Mouse (Mus musculus) midbrain, postnatal 0 days (tissue): ENCODE measurements around the gene Fam107a. TPM values are rescaled to one million over a fixed set of nuclear protein-coding genes. Genes with fewer than 3 reads are reported as not detected.

ENCODE experiments used
- ATAC-seq: fragments of 200-750 bp; cut with Nextera tagmentation; 2 replicates; pipeline ENCODE4 v1.8.0; 2017; ENCODE audit warnings: moderate number of reproducible peaks, mild to moderate bottlenecking, moderate TSS enrichment, moderate library complexity; ENCODE audit not compliant: low FRiP score
- DNase-seq: peaks from one replicate; pipeline ENCODE4 v3.0.0-alpha.2; 2015; ENCODE audit warnings: low spot score
- H3K27ac ChIP-seq: fragments of 300-500 bp; sonication (generic); 2 replicates; pipeline ENCODE4 v1.5.1; 2014; ENCODE audit warnings: low read depth, mild to moderate bottlenecking, low read length, mixed read lengths
- H3K27me3 ChIP-seq: fragments of 300-500 bp; sonication (generic); 2 replicates; pipeline ENCODE4 v1.6.1; 2014; ENCODE audit warnings: low read length, control low read depth, mixed read lengths; ENCODE audit not compliant: insufficient read depth
- H3K36me3 ChIP-seq: fragments of 300-500 bp; sonication (generic); 2 replicates; pipeline ENCODE4 v1.6.1; 2014; ENCODE audit warnings: low read length, control low read depth, mixed read lengths; ENCODE audit not compliant: insufficient read depth
- H3K4me1 ChIP-seq: fragments of 300-500 bp; sonication (generic); 2 replicates; pipeline ENCODE4 v1.6.1; 2014; ENCODE audit warnings: mild to moderate bottlenecking, control low read depth, antibody characterized with exemption, low read length, mixed read lengths; ENCODE audit not compliant: insufficient read depth
- H3K4me2 ChIP-seq: fragments of 300-500 bp; sonication (generic); 2 replicates; pipeline ENCODE4 v1.6.1; 2014; ENCODE audit warnings: low read depth, mild to moderate bottlenecking, low read length, mixed read lengths; ENCODE audit not compliant: poor library complexity, severe bottlenecking
- H3K4me3 ChIP-seq: fragments of 300-500 bp; sonication (generic); 2 replicates; pipeline ENCODE4 v1.5.1; 2014; ENCODE audit warnings: low read depth, mild to moderate bottlenecking, low read length, moderate library complexity
- H3K9ac ChIP-seq: fragments of 300-500 bp; sonication (generic); replicated peaks from 2 replicates; pipeline ENCODE4 v1.6.1; 2014; ENCODE audit warnings: mild to moderate bottlenecking, low read length, moderate library complexity, mixed read lengths; ENCODE audit not compliant: poor library complexity, severe bottlenecking
- H3K9me3 ChIP-seq: fragments of 300-500 bp; sonication (generic); 2 replicates; pipeline ENCODE4 v1.6.1; 2016; ENCODE audit warnings: low read length, control low read depth
- CTCF ChIP-seq: IDR thresholded peaks from 2 replicates; pipeline ENCODE4 v1.5.1; 2016; ENCODE audit warnings: antibody characterized with exemption, mild to moderate bottlenecking
- WGBS: fragments of 180-500 bp; shearing (Covaris S2); extraction: QIAGEN DNeasy Blood & Tissue Kit; methylation state at CpG from one replicate; pipeline ENCODE4 v1.1.7; 2014; 5-methylcytosine and 5-hydroxymethylcytosine counted together
- polyA plus RNA-seq: library from polyadenylated mRNA; unstranded; fragments of >200 nt; fragmentation: Nextera tagmentation; extraction: Ambion mirVana; gene quantifications from 2 replicates; pipeline ENCODE4 v1.2.1, GENCODE M21; 2015
- total RNA-seq: library from RNA; depleted of rRNA; stranded (reverse); fragments of >200 nt; gene quantifications from 2 replicates; pipeline ENCODE4 v1.2.3, GENCODE M21; 2014; rRNA removed

The Fam107a gene
- total RNA-seq (6.0 and 14.6 TPM in 2 replicates), polyA plus RNA-seq (0.93 and 1.4 TPM in 2 replicates)

DNA sequence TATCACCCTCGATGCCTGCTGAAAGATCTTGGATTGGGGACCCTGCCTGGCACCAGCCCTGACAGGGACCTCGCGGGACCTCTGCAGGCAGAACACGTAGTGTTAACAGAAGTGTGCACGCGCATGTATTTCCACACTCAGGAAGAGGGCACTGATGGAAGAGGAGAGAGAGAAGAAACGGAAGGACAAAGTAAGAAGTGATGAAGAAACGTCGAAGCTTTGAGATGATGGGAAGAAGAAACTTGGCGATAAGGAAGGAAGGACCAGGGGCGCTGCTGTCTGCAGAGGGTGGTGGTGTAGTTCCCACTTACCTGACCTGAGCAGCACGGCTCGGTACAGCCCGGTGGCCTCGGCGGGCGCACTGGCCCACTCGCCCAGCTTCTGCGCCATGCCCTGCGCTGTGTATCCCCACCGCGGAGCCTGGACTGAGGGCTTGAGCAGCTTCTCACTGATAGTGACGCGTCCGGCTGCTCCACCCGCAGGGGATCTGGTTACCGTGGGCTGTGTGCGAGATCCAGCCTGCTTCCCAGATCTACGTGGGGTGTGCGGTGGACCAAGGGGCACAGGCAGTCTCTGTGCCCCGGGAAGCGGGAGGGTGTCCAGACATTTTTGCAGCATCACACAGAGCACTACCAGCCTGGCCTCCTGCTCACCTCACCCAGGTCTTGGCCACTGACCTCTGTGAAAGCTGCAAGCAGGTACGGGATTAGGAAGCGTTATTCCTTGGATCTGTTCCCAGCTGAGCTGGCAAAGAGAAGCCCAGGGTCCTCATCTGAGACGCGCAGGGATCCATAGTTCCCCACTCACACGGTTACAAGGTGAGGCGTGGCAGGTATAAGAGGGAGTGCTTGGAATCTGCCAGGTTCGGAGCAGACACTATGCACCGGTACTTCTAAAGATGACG, at the start of gene Fam107a:
Gene Fam107a (minus strand): TSS at position 830 of the 904 bp plus-strand sequence.
- TF ChIP-seq CTCF = no peak

GRCm38 (mm10) chr14:8367121-8367520, 49.3 kb upstream of the Fam107a start:
- no peaks in the 10 kb centered on the region for H3K36me3 ChIP-seq
- H3K4me2 ChIP-seq = no peak overlapping the region
- no peak overlapping the region for H3K27ac ChIP-seq
- no peak overlapping the region for H3K9ac ChIP-seq
- no peak for TF ChIP-seq CTCF
- H3K9me3 ChIP-seq = no peaks in the 10 kb centered on the region
- H3K4me3 ChIP-seq = no peak overlapping the region
- H3K27me3 ChIP-seq = no peaks in the 10 kb centered on the region
- DNase-seq (no peak), ATAC-seq (0 out of 2 replicates have a peak, but pooled peaks have one; percentile 15)
- WGBS = 4% methylated on average over 1 of the region's 1 CpGs
- no peaks in the 10 kb centered on the region for H3K4me1 ChIP-seq

More for the DNA sequence above, at the start of gene Fam107a:
- no peak for ATAC-seq
- peak within 1 kb of the TSS; percentile 31 for H3K4me3 ChIP-seq
- 0 out of 2 replicates have a peak within 1 kb of the TSS, but pooled peaks have one; percentile 36 for H3K9ac ChIP-seq
- H3K9me3 ChIP-seq = no peaks in the 10 kb centered on the region
- H3K27me3 ChIP-seq = peaks cover 21% of the 10 kb centered on the region
- H3K36me3 ChIP-seq = no peaks in the 10 kb centered on the region
- 12% methylated on average over 41 of the region's 41 CpGs for WGBS
- peak within 1 kb of the TSS; percentile 53 for H3K4me2 ChIP-seq
- H3K27ac ChIP-seq = no peak within 1 kb of the TSS
- no peak for DNase-seq
- H3K4me1 ChIP-seq = peaks cover 5% of the 10 kb centered on the region; the same call in 1 of the 2 replicates

DNA sequence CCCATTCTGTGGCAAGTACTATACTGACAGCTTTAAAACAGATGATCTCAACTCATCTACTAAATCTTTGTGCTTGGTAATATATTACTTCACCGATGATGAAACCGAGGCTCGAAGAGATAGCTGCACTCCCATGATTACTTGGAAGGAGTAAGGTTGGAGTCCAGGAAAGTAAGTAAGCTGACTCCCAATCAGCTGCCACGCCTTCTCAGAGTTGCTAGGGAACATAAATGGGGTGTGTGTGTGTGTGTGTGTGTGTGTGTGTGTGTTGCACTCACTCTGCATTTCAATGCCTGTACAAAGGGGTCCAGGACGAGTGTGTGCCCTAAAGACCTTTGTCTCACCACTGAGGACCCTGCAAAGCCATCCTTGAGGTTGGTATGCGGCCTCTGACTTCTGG, 48.0 kb upstream of the Fam107a start:
- no peak for TF ChIP-seq CTCF
- WGBS = 78% methylated on average over 6 of the region's 6 CpGs
- Histone ChIP-seq H3K4me1 (no peaks in the 10 kb centered on the region), H3K4me2 (no peak overlapping the region), H3K36me3 (no peaks in the 10 kb centered on the region), H3K9me3 (no peaks in the 10 kb centered on the region), H3K27ac (no peak overlapping the region), H3K9ac (no peak overlapping the region), H3K27me3 (no peaks in the 10 kb centered on the region), H3K4me3 (no peak overlapping the region)
- DNase-seq (no peak), ATAC-seq (no peak)

DNA sequence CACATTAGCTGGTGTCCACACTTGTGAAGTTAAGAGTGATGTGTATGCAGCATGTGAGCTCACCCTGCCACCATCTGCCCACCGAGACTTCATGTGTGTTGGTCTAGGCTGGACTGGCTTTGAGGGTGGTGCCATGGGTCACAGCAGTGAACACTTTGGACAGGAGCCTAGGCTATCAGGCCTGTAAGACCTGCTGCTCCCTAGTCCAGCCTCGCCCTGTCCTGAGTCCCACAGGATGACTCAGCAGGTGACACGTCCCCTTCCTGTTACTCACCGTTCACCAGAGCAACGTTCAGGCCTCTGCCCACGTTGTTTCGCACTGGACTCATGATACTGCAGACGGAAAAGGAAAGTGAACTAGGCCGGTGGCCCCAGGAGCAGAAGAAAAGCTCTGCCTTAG, 39.0 kb upstream of the Fam107a start:
- TF ChIP-seq CTCF = no peak
- H3K4me2 ChIP-seq = no peak overlapping the region
- H3K4me1 ChIP-seq = no peaks in the 10 kb centered on the region
- no peak overlapping the region for H3K9ac ChIP-seq
- 87% methylated on average over 9 of the region's 9 CpGs for WGBS
- H3K27ac ChIP-seq = no peak overlapping the region
- DNase-seq = no peak
- no peak for ATAC-seq
- no peak overlapping the region for H3K4me3 ChIP-seq
- H3K36me3 ChIP-seq = no peaks in the 10 kb centered on the region
- no peaks in the 10 kb centered on the region for H3K9me3 ChIP-seq
- no peaks in the 10 kb centered on the region for H3K27me3 ChIP-seq

GRCm38 (mm10) chr14:8355999-8356501, 38.2 kb upstream of the Fam107a start:
- Histone ChIP-seq H3K27me3 (no peaks in the 10 kb centered on the region), H3K9me3 (no peaks in the 10 kb centered on the region), H3K9ac (no peak overlapping the region), H3K27ac (no peak overlapping the region), H3K36me3 (no peaks in the 10 kb centered on the region), H3K4me3 (no peak overlapping the region), H3K4me1 (no peaks in the 10 kb centered on the region), H3K4me2 (no peak overlapping the region)
- peak; percentile 91 for DNase-seq
- peak; percentile 97 for TF ChIP-seq CTCF
- WGBS = 41% methylated on average over 6 of the region's 6 CpGs
- ATAC-seq = peak; percentile 73

- no peaks in the 10 kb centered on the region for H3K36me3 ChIP-seq
- ATAC-seq = no peak
- no peak overlapping the region for H3K4me2 ChIP-seq
- 79% methylated on average over 9 of the region's 9 CpGs for WGBS
- DNase-seq = no peak
- H3K9ac ChIP-seq = no peak overlapping the region
- H3K9me3 ChIP-seq = no peaks in the 10 kb centered on the region
- no peak overlapping the region for H3K27ac ChIP-seq
- H3K4me3 ChIP-seq = no peak overlapping the region
- peak; percentile 27; the same call in 1 of the 2 replicates for TF ChIP-seq CTCF
- no peaks in the 10 kb centered on the region for H3K4me1 ChIP-seq
- no peaks in the 10 kb centered on the region for H3K27me3 ChIP-seq
These were observed 31.1 kb upstream of the Fam107a start for GRCm38 (mm10) chr14:8348927-8349326.
